8 mouse cellular contexts compared by ENCODE assay signal in genomic region chr2:157565446-157565845, GRCm38 (mm10). TPM values are rescaled to one million over a fixed set of nuclear protein-coding genes. Genes with fewer than 3 reads are reported as not detected.
DNase-seq lines count a peak whose midpoint lies in the region; ATAC-seq lines count a peak whose summit lies in the region.

No protein-coding gene starts in this region.

- H3K9ac ChIP-seq in heart, embryonic 13.5 days: peak overlapping the region; percentile 97
- H3K9ac ChIP-seq in hindbrain, embryonic 13.5 days: peak overlapping the region; percentile 96

- H3K27me3 ChIP-seq in heart, embryonic 13.5 days (replicated peaks): no peaks in the 10 kb centered on the region
- no peaks in the 10 kb centered on the region for H3K27me3 ChIP-seq in hindbrain, embryonic 13.5 days

- peaks cover 18% of the 10 kb centered on the region for H3K9me3 ChIP-seq in heart, embryonic 13.5 days
- peaks cover 20% of the 10 kb centered on the region for H3K9me3 ChIP-seq in hindbrain, embryonic 13.5 days

- peaks cover 29% of the 10 kb centered on the region for H3K36me3 ChIP-seq in heart, embryonic 13.5 days
- H3K36me3 ChIP-seq in hindbrain, embryonic 13.5 days: peaks cover 35% of the 10 kb centered on the region

- H3K4me3 ChIP-seq in heart, embryonic 13.5 days: peak overlapping the region; percentile 97
- H3K4me3 ChIP-seq in hindbrain, embryonic 13.5 days: peak overlapping the region; percentile 87

- no peak for DNase-seq in heart, postnatal 36 days
- peak; percentile 30 for DNase-seq in NIH3T3 (ENCODE audit: low read depth)
- peak; percentile 40 for DNase-seq in lung, postnatal 14 days
- no peak for DNase-seq in cerebellum, adult 18-20 months
- DNase-seq in left cerebral cortex, adult 9 months (ENCODE audit: low spot score in 2 of 2): no peak
- no peak for DNase-seq in kidney, postnatal 14 days

- H3K4me2 ChIP-seq in heart, embryonic 13.5 days: peak overlapping the region; percentile 88
- peak overlapping the region; percentile 87 for H3K4me2 ChIP-seq in hindbrain, embryonic 13.5 days

- peaks cover 36% of the 10 kb centered on the region for H3K4me1 ChIP-seq in heart, embryonic 13.5 days
- peaks cover 43% of the 10 kb centered on the region for H3K4me1 ChIP-seq in hindbrain, embryonic 13.5 days (replicated peaks)

- no peak for ATAC-seq in heart, embryonic 13.5 days (ENCODE audit: extremely low read depth, insufficient number of reproducible peaks, low FRiP score, low TSS enrichment)
- ATAC-seq in hindbrain, embryonic 13.5 days (ENCODE audit: low FRiP score): no peak

- intact Hi-C loops in heart, postnatal 36 days (cut with DNase I): no loop called here

- H3K27ac ChIP-seq in heart, embryonic 13.5 days (replicated peaks): peak overlapping the region; percentile 85
- peak overlapping the region; percentile 91 for H3K27ac ChIP-seq in hindbrain, embryonic 13.5 days

- 4% methylated on average over 13 of the region's 13 CpGs for WGBS in heart, embryonic 13.5 days
- WGBS in hindbrain, embryonic 13.5 days: 9% methylated on average over 13 of the region's 13 CpGs

RNA-seq across cellular contexts. Expression of gene Nnat, which starts 5.6 kb away (rescaled TPM):
- 120 and 135 TPM in 2 replicates for polyA plus RNA-seq in heart, embryonic 13.5 days (2015; fragmentation: Nextera tagmentation; extraction: Ambion mirVana)
- total RNA-seq in heart, postnatal 36 days (2021): under 1 TPM; 0.51 to 0.89 TPM
- polyA plus RNA-seq in hindbrain, embryonic 13.5 days (2015; fragmentation: Nextera tagmentation; extraction: Ambion mirVana): 6,024 and 6,534 TPM in 2 replicates

RNA-seq across cellular contexts. Expression of gene Blcap, which starts 5.6 kb away (rescaled TPM):
- 29.4 and 33.5 TPM in 2 replicates for polyA plus RNA-seq in heart, embryonic 13.5 days (2015; fragmentation: Nextera tagmentation; extraction: Ambion mirVana)
- total RNA-seq in heart, postnatal 36 days (2021): 10 to 100 TPM; 46.0 to 53.7 TPM
- 219 and 232 TPM in 2 replicates for polyA plus RNA-seq in hindbrain, embryonic 13.5 days (2015; fragmentation: Nextera tagmentation; extraction: Ambion mirVana)

Comparison
In these comparisons a context has a peak if more than half of its experiments do, and no peak if none do; other contexts are left out.
1. DNase-seq: peak in NIH3T3 (single experiment) and lung, postnatal 14 days (single experiment); none in heart, postnatal 36 days (0 of 2), cerebellum, adult 18-20 months (0 of 2), left cerebral cortex, adult 9 months (0 of 2) and kidney, postnatal 14 days (single experiment).
2. RNA of gene Nnat, which starts 5.6 kb away (polyA plus RNA-seq): 6,024 to 6,534 TPM in hindbrain, embryonic 13.5 days; 120 to 135 TPM in heart, embryonic 13.5 days; every median in the first group is over 10 times any median in the second.